Mouse (Mus musculus): ENCODE data around the gene Cmtm2b. TPM values are rescaled to one million over a fixed set of nuclear protein-coding genes. Genes with fewer than 3 reads are reported as not detected.

Gene Cmtm2b
- total and polyA plus RNA-seq, 3 experiments = not detected

- DNase-seq = no peak
Measured at GRCm38 (mm10) chr8:104342426-104342825, 20.4 kb downstream of the Cmtm2b start.

- peak; percentile 87 for DNase-seq
Measured at GRCm38 (mm10) chr8:104343957-104344356, 21.9 kb downstream of the Cmtm2b start.

GRCm38 (mm10) chr8:104344622-104345021, 22.6 kb downstream of the Cmtm2b start:
- DNase-seq = no peak

- peak; percentile 30 for DNase-seq
Measured at GRCm38 (mm10) chr8:104346706-104347105, 24.7 kb downstream of the Cmtm2b start.

GRCm38 (mm10) chr8:104348971-104349370, 26.9 kb downstream of the Cmtm2b start:
- DNase-seq = no peak

- DNase-seq = no peak
Measured at GRCm38 (mm10) chr8:104350047-104350446, 28.0 kb downstream of the Cmtm2b start.

GRCm38 (mm10) chr8:104353186-104353585, 31.2 kb downstream of the Cmtm2b start:
- DNase-seq = no peak

GRCm38 (mm10) chr8:104354504-104354903, 32.5 kb downstream of the Cmtm2b start:
- DNase-seq = no peak

- no peak for DNase-seq
Measured at GRCm38 (mm10) chr8:104358637-104359036, 36.6 kb downstream of the Cmtm2b start.

- no peak for DNase-seq
Measured at GRCm38 (mm10) chr8:104359778-104360456, 37.9 kb downstream of the Cmtm2b start.

- DNase-seq = no peak
Measured at GRCm38 (mm10) chr8:104365695-104366094, 43.7 kb downstream of the Cmtm2b start.

- no peak for DNase-seq
Measured at GRCm38 (mm10) chr8:104367398-104367797, 45.4 kb downstream of the Cmtm2b start.

GRCm38 (mm10) chr8:104369591-104369990, 47.6 kb downstream of the Cmtm2b start:
- no peak for DNase-seq

- peak; percentile 53 for DNase-seq
Measured at GRCm38 (mm10) chr8:104370071-104370470, 48.0 kb downstream of the Cmtm2b start.

GRCm38 (mm10) chr8:104371121-104371520, 49.1 kb downstream of the Cmtm2b start:
- peak; percentile 48 for DNase-seq

- DNase-seq = no peak
Measured at GRCm38 (mm10) chr8:104373779-104374178, 51.7 kb downstream of the Cmtm2b start.

GRCm38 (mm10) chr8:104374269-104374668, 52.2 kb downstream of the Cmtm2b start:
- no peak for DNase-seq

GRCm38 (mm10) chr8:104374864-104375846, 53.1 kb downstream of the Cmtm2b start:
- DNase-seq = peak; percentile 46

- no peak for DNase-seq
Measured at GRCm38 (mm10) chr8:104375959-104376358, 53.9 kb downstream of the Cmtm2b start.

- no peak for DNase-seq
Measured at GRCm38 (mm10) chr8:104376669-104377068, 54.6 kb downstream of the Cmtm2b start.

- DNase-seq = no peak
Measured at GRCm38 (mm10) chr8:104379301-104379836, 57.3 kb downstream of the Cmtm2b start.

GRCm38 (mm10) chr8:104380269-104380668, 58.2 kb downstream of the Cmtm2b start:
- DNase-seq = no peak
